Mouse (Mus musculus): ENCODE results near the gene Alg9.

Alg9 gene

DNA sequence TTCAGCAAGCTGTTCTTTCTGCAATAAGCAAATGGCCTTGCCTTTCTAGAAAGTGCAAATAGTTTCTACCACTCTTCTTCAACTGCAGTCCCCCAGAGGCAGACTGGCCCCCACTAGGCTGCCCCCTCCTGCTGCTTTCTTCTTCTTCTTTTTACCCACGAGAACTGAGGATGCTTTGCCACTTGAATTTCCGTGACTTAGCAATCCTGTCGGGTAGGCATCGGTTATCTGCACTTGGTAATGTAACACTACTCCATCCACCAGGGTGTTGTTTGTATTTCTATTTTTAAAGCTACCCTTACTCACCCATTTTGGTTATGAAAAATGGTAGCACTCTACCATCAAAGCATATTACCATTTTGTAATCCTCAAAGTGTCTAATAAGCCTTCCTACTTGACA is 115.1 kb downstream of the Alg9 start:
- DNase-seq, result no peak

GRCm38 (mm10) chr9:50890494-50891090 is 115.8 kb downstream of the Alg9 start:
- DNase-seq, result no peak

Measured in lung, adult 18-20 months (tissue).